Mouse (Mus musculus): ENCODE results near the gene Gng12. TPM values are rescaled to one million over a fixed set of nuclear protein-coding genes. Genes with fewer than 3 reads are reported as not detected.
"Not testable (repeated sequence)": the region's sequence is repeated elsewhere in the genome, so short reads cannot be mapped to it uniquely, and the experiment has no call there.

Gng12 gene
- polyA plus RNA-seq, 1 experiment from 2014 or later = 27.8 TPM

- peak; percentile 79 for ATAC-seq
Measured at GRCm38 (mm10) chr6:66962582-66963043, 66.4 kb downstream of the Gng12 start.

GRCm38 (mm10) chr6:66963068-66963467 is 66.9 kb downstream of the Gng12 start:
- Histone ChIP-seq H3K36me3 (ENCODE audit: control insufficient read depth, insufficient read depth, low read length) (no peaks in the 10 kb centered on the region), H3K9me3 (replicated peaks; ENCODE audit: control insufficient read depth, low read length) (no peaks in the 10 kb centered on the region), H3K4me1 (ENCODE audit: control insufficient read depth, insufficient read depth, low read length) (peaks cover 6% of the 10 kb centered on the region; the same call in 1 of the 2 replicates), H3K4me2 (ENCODE audit: low read length) (no peak overlapping the region), H3K9ac (ENCODE audit: low read length) (no peak overlapping the region), H3K4me3 (ENCODE audit: low read depth, low read length) (no peak overlapping the region), H3K27me3 (replicated peaks; ENCODE audit: control insufficient read depth, insufficient read depth, low read length) (no peaks in the 10 kb centered on the region), H3K27ac (ENCODE audit: low read depth, low read length) (no peak overlapping the region)
- WGBS = 60% methylated on average over 1 of the region's 1 CpGs
- no peak for ATAC-seq
- no peak for DNase-seq (ENCODE audit: low spot score)

More at GRCm38 (mm10) chr6:66962582-66963043, 66.4 kb downstream of the Gng12 start:
- Histone ChIP-seq H3K4me3 (ENCODE audit: low read depth, low read length) (no peak overlapping the region), H3K9me3 (replicated peaks; ENCODE audit: control insufficient read depth, low read length) (no peaks in the 10 kb centered on the region), H3K36me3 (ENCODE audit: control insufficient read depth, insufficient read depth, low read length) (no peaks in the 10 kb centered on the region), H3K4me2 (ENCODE audit: low read length) (no peak overlapping the region), H3K27me3 (replicated peaks; ENCODE audit: control insufficient read depth, insufficient read depth, low read length) (no peaks in the 10 kb centered on the region), H3K27ac (ENCODE audit: low read depth, low read length) (no peak overlapping the region), H3K4me1 (ENCODE audit: control insufficient read depth, insufficient read depth, low read length) (peaks cover 6% of the 10 kb centered on the region; the same call in 1 of the 2 replicates), H3K9ac (ENCODE audit: low read length) (no peak overlapping the region)
- DNase-seq (ENCODE audit: low spot score) = peak; percentile 81
- 26% methylated on average over 2 of the region's 2 CpGs for WGBS

- not testable (repeated sequence) for ATAC-seq; H3K36me3 ChIP-seq (ENCODE audit: control insufficient read depth, insufficient read depth, low read length); H3K27ac ChIP-seq (ENCODE audit: low read depth, low read length); H3K4me3 ChIP-seq (ENCODE audit: low read depth, low read length); DNase-seq (ENCODE audit: low spot score); H3K9ac ChIP-seq (ENCODE audit: low read length); H3K4me2 ChIP-seq (ENCODE audit: low read length); H3K27me3 ChIP-seq (replicated peaks; ENCODE audit: control insufficient read depth, insufficient read depth, low read length); H3K4me1 ChIP-seq (ENCODE audit: control insufficient read depth, insufficient read depth, low read length); H3K9me3 ChIP-seq (replicated peaks; ENCODE audit: control insufficient read depth, low read length)
- WGBS = 87% methylated on average over 3 of the region's 3 CpGs
Measured at GRCm38 (mm10) chr6:66963651-66964050, 67.5 kb downstream of the Gng12 start.

GRCm38 (mm10) chr6:66964222-66964621 is 68.0 kb downstream of the Gng12 start:
- Histone ChIP-seq H3K4me3 (ENCODE audit: low read depth, low read length) (no peak overlapping the region), H3K9ac (ENCODE audit: low read length) (no peak overlapping the region), H3K36me3 (ENCODE audit: control insufficient read depth, insufficient read depth, low read length) (no peaks in the 10 kb centered on the region), H3K27ac (ENCODE audit: low read depth, low read length) (no peak overlapping the region), H3K27me3 (replicated peaks; ENCODE audit: control insufficient read depth, insufficient read depth, low read length) (no peaks in the 10 kb centered on the region), H3K4me2 (ENCODE audit: low read length) (no peak overlapping the region), H3K9me3 (replicated peaks; ENCODE audit: control insufficient read depth, low read length) (no peaks in the 10 kb centered on the region), H3K4me1 (ENCODE audit: control insufficient read depth, insufficient read depth, low read length) (peaks cover 6% of the 10 kb centered on the region; the same call in 1 of the 2 replicates)
- ATAC-seq = peak; percentile 85
- DNase-seq (ENCODE audit: low spot score) = peak; percentile 67
- 32% methylated on average over 4 of the region's 4 CpGs for WGBS

- Histone ChIP-seq H3K9ac (ENCODE audit: low read length) (no peak overlapping the region), H3K9me3 (replicated peaks; ENCODE audit: control insufficient read depth, low read length) (no peaks in the 10 kb centered on the region), H3K4me3 (ENCODE audit: low read depth, low read length) (no peak overlapping the region), H3K4me2 (ENCODE audit: low read length) (no peak overlapping the region), H3K4me1 (ENCODE audit: control insufficient read depth, insufficient read depth, low read length) (peaks cover 6% of the 10 kb centered on the region; the same call in 1 of the 2 replicates), H3K27ac (ENCODE audit: low read depth, low read length) (no peak overlapping the region), H3K27me3 (replicated peaks; ENCODE audit: control insufficient read depth, insufficient read depth, low read length) (no peaks in the 10 kb centered on the region), H3K36me3 (ENCODE audit: control insufficient read depth, insufficient read depth, low read length) (no peaks in the 10 kb centered on the region)
- WGBS = 90% methylated on average over 4 of the region's 4 CpGs
- DNase-seq (ENCODE audit: low spot score) (no peak), ATAC-seq (no peak)
Measured at GRCm38 (mm10) chr6:66965203-66965602, 69.0 kb downstream of the Gng12 start.

DNA sequence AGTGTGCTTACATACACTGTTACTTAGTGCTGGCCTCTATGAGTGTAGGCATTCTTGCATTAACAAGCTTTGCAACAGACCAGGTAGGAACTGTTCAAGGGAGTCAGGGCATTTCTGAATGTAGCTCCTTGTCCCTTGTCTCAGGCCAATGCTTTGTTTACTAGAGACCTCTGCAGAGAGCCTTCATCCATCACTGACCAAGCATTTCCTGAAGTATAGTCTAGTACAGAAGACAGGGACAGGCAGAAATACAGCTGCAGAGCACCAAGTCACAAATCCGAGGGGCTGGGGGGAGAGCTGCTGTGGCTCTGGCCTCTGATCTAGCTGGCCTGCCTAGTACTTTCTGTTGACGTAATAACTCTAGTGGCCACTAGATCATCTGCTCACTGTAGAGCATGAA is 71.6 kb downstream of the Gng12 start:
- no peak overlapping the region for H3K4me2 ChIP-seq (ENCODE audit: low read length)
- DNase-seq (ENCODE audit: low spot score) = no peak
- no peak overlapping the region for H3K27ac ChIP-seq (ENCODE audit: low read depth, low read length)
- H3K36me3 ChIP-seq (ENCODE audit: control insufficient read depth, insufficient read depth, low read length) = no peaks in the 10 kb centered on the region
- WGBS = 71% methylated on average over 2 of the region's 2 CpGs
- no peak overlapping the region for H3K4me3 ChIP-seq (ENCODE audit: low read depth, low read length)
- H3K4me1 ChIP-seq (ENCODE audit: control insufficient read depth, insufficient read depth, low read length) = peaks cover 6% of the 10 kb centered on the region; the same call in 1 of the 2 replicates
- no peaks in the 10 kb centered on the region for H3K27me3 ChIP-seq (replicated peaks; ENCODE audit: control insufficient read depth, insufficient read depth, low read length)
- H3K9ac ChIP-seq (ENCODE audit: low read length) = no peak overlapping the region
- no peak for ATAC-seq
- no peaks in the 10 kb centered on the region for H3K9me3 ChIP-seq (replicated peaks; ENCODE audit: control insufficient read depth, low read length)

GRCm38 (mm10) chr6:66969446-66969845 is 73.2 kb downstream of the Gng12 start:
- Histone ChIP-seq H3K4me2 (ENCODE audit: low read length) (no peak overlapping the region), H3K27ac (ENCODE audit: low read depth, low read length) (no peak overlapping the region), H3K36me3 (ENCODE audit: control insufficient read depth, insufficient read depth, low read length) (no peaks in the 10 kb centered on the region), H3K4me1 (ENCODE audit: control insufficient read depth, insufficient read depth, low read length) (0 out of 2 replicates have a peak, but pooled peaks cover under 1% of the 10 kb centered on the region), H3K4me3 (ENCODE audit: low read depth, low read length) (no peak overlapping the region), H3K9ac (ENCODE audit: low read length) (no peak overlapping the region), H3K9me3 (replicated peaks; ENCODE audit: control insufficient read depth, low read length) (no peaks in the 10 kb centered on the region), H3K27me3 (replicated peaks; ENCODE audit: control insufficient read depth, insufficient read depth, low read length) (no peaks in the 10 kb centered on the region)
- no peak for ATAC-seq
- 45% methylated on average over 3 of the region's 3 CpGs for WGBS
- DNase-seq (ENCODE audit: low spot score) = no peak

GRCm38 (mm10) chr6:66972300-66972699 is 76.1 kb downstream of the Gng12 start:
- H3K27ac ChIP-seq (ENCODE audit: low read depth, low read length) = no peak overlapping the region
- no peak for ATAC-seq
- 78% methylated on average over 8 of the region's 8 CpGs for WGBS

DNA sequence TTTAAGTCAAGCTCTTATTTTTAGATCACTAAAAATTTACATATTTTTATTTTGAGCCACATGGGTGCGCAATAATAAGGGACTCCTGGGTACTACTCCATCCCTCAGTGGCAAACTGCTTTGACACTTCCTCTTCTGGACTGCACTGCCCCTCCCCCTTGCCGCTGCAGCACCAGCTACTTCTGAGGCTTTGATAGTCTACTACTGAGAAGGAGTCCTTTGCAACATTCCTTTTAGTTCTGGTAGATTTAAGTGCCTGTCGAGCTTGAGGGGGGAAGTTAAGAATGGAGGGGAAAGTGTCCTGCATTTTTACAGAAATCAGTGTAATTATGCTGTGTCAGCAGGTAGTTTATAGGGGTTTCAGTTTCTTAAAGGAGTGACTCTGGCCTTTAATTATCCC is 77.0 kb downstream of the Gng12 start:
- H3K4me3 ChIP-seq (ENCODE audit: low read depth, low read length) = no peak overlapping the region
- no peaks in the 10 kb centered on the region for H3K27me3 ChIP-seq (replicated peaks; ENCODE audit: control insufficient read depth, insufficient read depth, low read length)
- no peak overlapping the region for H3K4me2 ChIP-seq (ENCODE audit: low read length)
- H3K36me3 ChIP-seq (ENCODE audit: control insufficient read depth, insufficient read depth, low read length) = no peaks in the 10 kb centered on the region
- H3K27ac ChIP-seq (ENCODE audit: low read depth, low read length) = no peak overlapping the region
- H3K4me1 ChIP-seq (ENCODE audit: control insufficient read depth, insufficient read depth, low read length) = no peaks in the 10 kb centered on the region
- H3K9me3 ChIP-seq (replicated peaks; ENCODE audit: control insufficient read depth, low read length) = no peaks in the 10 kb centered on the region
- DNase-seq (ENCODE audit: low spot score) = peak; percentile 5
- peak; percentile 73; the same call in 1 of the 2 replicates for ATAC-seq
- 23% methylated on average over 3 of the region's 3 CpGs for WGBS
- H3K9ac ChIP-seq (ENCODE audit: low read length) = no peak overlapping the region

More at GRCm38 (mm10) chr6:66972300-66972699, 76.1 kb downstream of the Gng12 start:
- Histone ChIP-seq H3K4me1 (ENCODE audit: control insufficient read depth, insufficient read depth, low read length) (no peaks in the 10 kb centered on the region), H3K27me3 (replicated peaks; ENCODE audit: control insufficient read depth, insufficient read depth, low read length) (no peaks in the 10 kb centered on the region), H3K36me3 (ENCODE audit: control insufficient read depth, insufficient read depth, low read length) (no peaks in the 10 kb centered on the region), H3K9ac (ENCODE audit: low read length) (no peak overlapping the region), H3K4me3 (ENCODE audit: low read depth, low read length) (no peak overlapping the region), H3K9me3 (replicated peaks; ENCODE audit: control insufficient read depth, low read length) (no peaks in the 10 kb centered on the region), H3K4me2 (ENCODE audit: low read length) (no peak overlapping the region)
- DNase-seq (ENCODE audit: low spot score) = no peak
